Mouse (Mus musculus): ENCODE results near the gene Acot3. TPM values are rescaled to one million over a fixed set of nuclear protein-coding genes. Genes with fewer than 3 reads are reported as not detected.

The Acot3 gene
- polyA plus RNA-seq (2014; fragmentation: Illumina TruSeq; extraction: RNeasy Lipid Tissue Mini Kit (QIAGEN cat#74804); ENCODE audit: low read depth, low replicate concordance), result 49.5 TPM

DNA sequence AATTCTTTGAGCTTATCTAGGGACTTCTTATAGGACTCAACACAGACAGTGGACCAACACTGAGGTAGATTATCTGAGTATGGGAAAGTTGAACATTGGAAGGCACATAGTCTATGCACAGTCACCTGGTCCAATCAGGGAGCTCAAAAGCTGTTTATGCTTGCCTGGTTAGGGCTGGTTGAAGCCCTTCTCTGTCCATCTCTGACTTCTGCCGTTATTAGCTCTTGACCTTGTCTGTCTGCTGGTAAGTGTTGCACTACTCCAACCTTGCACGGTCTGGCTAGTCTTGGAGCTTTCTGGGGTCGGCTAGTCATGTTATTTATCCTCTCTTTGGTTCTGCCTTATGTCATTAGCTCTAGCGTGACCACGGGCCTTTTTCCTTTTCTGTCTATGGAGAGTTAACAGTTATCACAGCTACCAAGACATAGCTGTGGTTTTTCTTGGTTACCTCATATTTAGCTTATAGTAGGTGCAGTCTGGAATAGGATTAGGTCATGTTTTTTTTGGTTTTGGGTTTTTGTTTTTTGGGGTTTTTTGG lies at the start of gene Acot3:
Gene Acot3 (plus strand): TSS at position 208 of the 538 bp plus-strand sequence.

GRCm38 (mm10) chr12:84009171-84009965 lies 42.6 kb upstream of the Acot3 start, which contains the start of gene Acot1:
Gene Acot1 (plus strand): TSS chr12:84009490.

DNA sequence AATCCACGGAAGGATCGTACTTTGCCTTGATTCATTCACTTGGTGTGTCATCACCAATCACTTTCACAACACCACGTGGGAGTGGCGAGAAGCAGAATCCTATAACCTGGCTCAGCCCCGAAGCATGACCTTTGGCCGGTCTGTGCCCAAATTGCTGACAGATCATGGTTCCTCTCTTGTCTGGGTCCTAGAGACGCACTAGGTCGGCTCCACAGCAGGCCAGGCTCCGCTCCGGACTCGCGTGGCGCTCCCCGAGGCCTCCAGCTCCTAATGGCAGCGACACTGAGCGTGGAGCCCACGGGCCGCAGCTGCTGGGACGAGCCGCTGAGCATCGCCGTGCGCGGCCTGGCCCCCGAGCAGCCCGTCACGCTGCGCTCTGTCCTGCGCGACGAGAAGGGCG lies 13.7 kb upstream of the Acot3 start, which contains the start of gene Acot4:
Gene Acot4 (plus strand): TSS at position 139 of the 400 bp plus-strand sequence.

GRCm38 (mm10) chr12:84038691-84039111 lies 13.2 kb upstream of the Acot3 start, which contains the start of gene Gm49366:
Gene Gm49366 (plus strand): TSS chr12:84038935.

DNA sequence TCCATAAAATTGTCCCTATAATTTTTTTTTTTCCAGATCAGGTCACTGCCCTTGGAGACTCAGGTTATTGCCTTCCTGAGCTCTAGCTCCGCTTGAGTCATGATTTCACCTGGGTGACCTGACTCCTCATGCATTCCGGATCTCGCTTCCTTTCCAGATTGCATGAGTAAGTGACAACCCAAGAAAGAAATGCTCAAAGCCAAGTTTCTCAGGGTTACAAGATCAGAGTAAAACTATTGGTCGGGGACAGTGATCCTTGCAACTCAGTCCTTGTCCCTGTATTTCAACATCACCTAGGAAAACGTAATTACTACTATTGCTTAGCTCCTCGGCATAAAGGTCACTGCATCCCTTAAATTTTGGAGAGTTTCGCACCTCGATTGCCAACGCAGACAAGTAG lies 17.0 kb downstream of the Acot3 start, which contains the start of gene Acot5:
Gene Acot5 (plus strand): TSS at position 340 of the 400 bp plus-strand sequence.

GRCm38 (mm10) chr12:84100604-84101492 lies 48.9 kb downstream of the Acot3 start, which contains the start of gene Acot6:
Gene Acot6 (plus strand): TSS chr12:84100654.

Other genes with a start within 250 kb of the Acot3 start
- 17.6 TPM for gene Numb, start 130.2 kb upstream of the Acot3 start, polyA plus RNA-seq (2014; fragmentation: Illumina TruSeq; extraction: RNeasy Lipid Tissue Mini Kit (QIAGEN cat#74804); ENCODE audit: low read depth, low replicate concordance)
- gene Riox1, start 101.5 kb upstream of the Acot3 start, polyA plus RNA-seq (2014; fragmentation: Illumina TruSeq; extraction: RNeasy Lipid Tissue Mini Kit (QIAGEN cat#74804); ENCODE audit: low read depth, low replicate concordance), result 1.3 TPM
- gene Heatr4, start 67.3 kb upstream of the Acot3 start, polyA plus RNA-seq (2014; fragmentation: Illumina TruSeq; extraction: RNeasy Lipid Tissue Mini Kit (QIAGEN cat#74804); ENCODE audit: low read depth, low replicate concordance), result not detected
- 2.5 TPM for gene Acot2, start 64.3 kb upstream of the Acot3 start, polyA plus RNA-seq (2014; fragmentation: Illumina TruSeq; extraction: RNeasy Lipid Tissue Mini Kit (QIAGEN cat#74804); ENCODE audit: low read depth, low replicate concordance)
- gene Acot1, start 42.7 kb upstream of the Acot3 start, polyA plus RNA-seq (2014; fragmentation: Illumina TruSeq; extraction: RNeasy Lipid Tissue Mini Kit (QIAGEN cat#74804); ENCODE audit: low read depth, low replicate concordance), result 68.6 TPM
- 80.2 TPM for gene Acot4, start 13.8 kb upstream of the Acot3 start, polyA plus RNA-seq (2014; fragmentation: Illumina TruSeq; extraction: RNeasy Lipid Tissue Mini Kit (QIAGEN cat#74804); ENCODE audit: low read depth, low replicate concordance)
- not detected for gene Gm49366, start 13.2 kb upstream of the Acot3 start, polyA plus RNA-seq (2014; fragmentation: Illumina TruSeq; extraction: RNeasy Lipid Tissue Mini Kit (QIAGEN cat#74804); ENCODE audit: low read depth, low replicate concordance)
- not detected for gene Acot5, start 17.2 kb downstream of the Acot3 start, polyA plus RNA-seq (2014; fragmentation: Illumina TruSeq; extraction: RNeasy Lipid Tissue Mini Kit (QIAGEN cat#74804); ENCODE audit: low read depth, low replicate concordance)
- 2.0 TPM for gene Acot6, start 48.5 kb downstream of the Acot3 start, polyA plus RNA-seq (2014; fragmentation: Illumina TruSeq; extraction: RNeasy Lipid Tissue Mini Kit (QIAGEN cat#74804); ENCODE audit: low read depth, low replicate concordance)
- 1.4 TPM for gene Dnal1, start 62.2 kb downstream of the Acot3 start, polyA plus RNA-seq (2014; fragmentation: Illumina TruSeq; extraction: RNeasy Lipid Tissue Mini Kit (QIAGEN cat#74804); ENCODE audit: low read depth, low replicate concordance)
- not detected for gene Pnma1, start 96.3 kb downstream of the Acot3 start, polyA plus RNA-seq (2014; fragmentation: Illumina TruSeq; extraction: RNeasy Lipid Tissue Mini Kit (QIAGEN cat#74804); ENCODE audit: low read depth, low replicate concordance)
- gene Elmsan1, start 166.7 kb downstream of the Acot3 start, polyA plus RNA-seq (2014; fragmentation: Illumina TruSeq; extraction: RNeasy Lipid Tissue Mini Kit (QIAGEN cat#74804); ENCODE audit: low read depth, low replicate concordance), result 3.2 TPM
- gene Ptgr2, start 233.1 kb downstream of the Acot3 start, polyA plus RNA-seq (2014; fragmentation: Illumina TruSeq; extraction: RNeasy Lipid Tissue Mini Kit (QIAGEN cat#74804); ENCODE audit: low read depth, low replicate concordance), result 87.0 TPM